Mouse (Mus musculus) stomach, embryonic 16.5 days (tissue): ENCODE measurements around the gene Mapk8ip2. TPM values are rescaled to one million over a fixed set of nuclear protein-coding genes. Genes with fewer than 3 reads are reported as not detected.

Experiments used
- ATAC-seq: fragments of 200-750 bp; cut with Nextera tagmentation; 2 replicates; pipeline ENCODE4 v1.8.0; 2017; ENCODE audit warnings: moderate number of reproducible peaks, moderate TSS enrichment; ENCODE audit not compliant: insufficient read depth, low FRiP score
- H3K27ac ChIP-seq: fragments of 300-500 bp; sonication (generic); 2 replicates; pipeline ENCODE4 v1.5.1; 2014; ENCODE audit warnings: low read length
- H3K27me3 ChIP-seq: fragments of 300-500 bp; sonication (generic); 2 replicates; pipeline ENCODE4 v1.6.1; 2014; ENCODE audit warnings: low read length, control low read depth, mixed read lengths; ENCODE audit not compliant: control insufficient read depth, insufficient read depth
- H3K36me3 ChIP-seq: fragments of 300-500 bp; sonication (generic); 2 replicates; pipeline ENCODE4 v1.6.1; 2014; ENCODE audit warnings: low read length; ENCODE audit not compliant: control insufficient read depth, insufficient read depth
- H3K4me1 ChIP-seq: fragments of 300-500 bp; sonication (generic); 2 replicates; pipeline ENCODE4 v1.6.1; 2014; ENCODE audit warnings: low read length, control low read depth, mixed read lengths; ENCODE audit not compliant: control insufficient read depth, insufficient read depth
- H3K4me2 ChIP-seq: fragments of 300-500 bp; sonication (generic); 2 replicates; pipeline ENCODE4 v1.6.1; 2014; ENCODE audit warnings: low read depth, low read length, mixed read lengths
- H3K4me3 ChIP-seq: fragments of 300-500 bp; sonication (generic); replicated peaks from 2 replicates; pipeline ENCODE4 v1.5.1; 2014; ENCODE audit warnings: mild to moderate bottlenecking, low read length
- H3K9ac ChIP-seq: fragments of 300-500 bp; sonication (generic); 2 replicates; pipeline ENCODE4 v1.6.1; 2014; ENCODE audit warnings: low read length
- H3K9me3 ChIP-seq: fragments of 300-500 bp; sonication (generic); replicated peaks from 2 replicates; pipeline ENCODE4 v1.6.1; 2016; ENCODE audit warnings: low read length, control low read depth; ENCODE audit not compliant: control insufficient read depth
- WGBS: fragments of 180-500 bp; shearing (Covaris S2); extraction: QIAGEN DNeasy Blood & Tissue Kit; methylation state at CpG from one replicate; pipeline ENCODE4 v1.1.7; 2014; 5-methylcytosine and 5-hydroxymethylcytosine counted together
- polyA plus RNA-seq: library from polyadenylated mRNA; unstranded; fragments of >200 nt; fragmentation: Nextera tagmentation; extraction: Ambion mirVana; gene quantifications from 2 replicates; pipeline ENCODE4 v1.2.1, GENCODE M21; 2015

Mapk8ip2 gene
- 3.7 and 3.9 TPM in 2 replicates for polyA plus RNA-seq

DNA sequence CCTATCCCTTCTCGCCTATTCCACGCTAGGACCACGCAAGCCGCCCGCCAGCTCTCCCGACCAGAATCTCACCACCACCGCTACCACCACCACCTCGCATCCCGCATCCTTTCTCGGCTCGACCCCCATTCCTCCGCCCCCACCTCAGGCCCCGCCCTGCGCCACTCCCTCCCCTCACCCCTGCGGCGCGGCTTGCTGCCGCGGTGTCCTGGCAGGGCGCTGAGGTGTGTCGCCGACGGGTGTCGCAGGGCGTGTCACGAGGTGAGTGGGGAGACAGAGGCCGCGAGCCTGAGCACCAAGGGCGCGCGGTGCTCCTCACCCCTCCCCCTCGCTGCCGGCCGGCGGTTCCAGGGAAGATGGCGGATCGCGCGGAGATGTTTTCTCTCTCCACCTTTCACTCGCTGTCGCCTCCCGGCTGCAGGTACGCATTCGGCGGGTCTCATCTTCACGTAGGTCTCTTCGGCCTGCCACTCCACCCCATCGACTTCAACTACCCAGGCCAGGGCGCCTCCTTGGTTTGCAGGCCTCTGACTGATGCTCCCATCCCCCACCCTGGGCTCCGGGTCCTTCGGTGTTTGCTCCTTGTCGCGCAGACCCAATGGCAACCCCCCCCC is at the start of gene Mapk8ip2:
Mapk8ip2 (plus strand) TSS at position 49 of the 614 bp plus-strand sequence.
- H3K4me2 ChIP-seq = peak within 1 kb of the TSS; percentile 79
- ATAC-seq = 0 out of 2 replicates have a peak, but pooled peaks have one; percentile 15
- H3K27ac ChIP-seq = no peak within 1 kb of the TSS
- H3K9me3 ChIP-seq = no peaks in the 10 kb centered on the region
- H3K27me3 ChIP-seq = peaks cover 11% of the 10 kb centered on the region
- no peaks in the 10 kb centered on the region; the same call in 1 of the 2 replicates for H3K4me1 ChIP-seq
- no peaks in the 10 kb centered on the region for H3K36me3 ChIP-seq
- 2% methylated on average over 51 of the region's 53 CpGs for WGBS
- H3K9ac ChIP-seq = peak within 1 kb of the TSS; percentile 43
- peak within 1 kb of the TSS; percentile 45 for H3K4me3 ChIP-seq

DNA sequence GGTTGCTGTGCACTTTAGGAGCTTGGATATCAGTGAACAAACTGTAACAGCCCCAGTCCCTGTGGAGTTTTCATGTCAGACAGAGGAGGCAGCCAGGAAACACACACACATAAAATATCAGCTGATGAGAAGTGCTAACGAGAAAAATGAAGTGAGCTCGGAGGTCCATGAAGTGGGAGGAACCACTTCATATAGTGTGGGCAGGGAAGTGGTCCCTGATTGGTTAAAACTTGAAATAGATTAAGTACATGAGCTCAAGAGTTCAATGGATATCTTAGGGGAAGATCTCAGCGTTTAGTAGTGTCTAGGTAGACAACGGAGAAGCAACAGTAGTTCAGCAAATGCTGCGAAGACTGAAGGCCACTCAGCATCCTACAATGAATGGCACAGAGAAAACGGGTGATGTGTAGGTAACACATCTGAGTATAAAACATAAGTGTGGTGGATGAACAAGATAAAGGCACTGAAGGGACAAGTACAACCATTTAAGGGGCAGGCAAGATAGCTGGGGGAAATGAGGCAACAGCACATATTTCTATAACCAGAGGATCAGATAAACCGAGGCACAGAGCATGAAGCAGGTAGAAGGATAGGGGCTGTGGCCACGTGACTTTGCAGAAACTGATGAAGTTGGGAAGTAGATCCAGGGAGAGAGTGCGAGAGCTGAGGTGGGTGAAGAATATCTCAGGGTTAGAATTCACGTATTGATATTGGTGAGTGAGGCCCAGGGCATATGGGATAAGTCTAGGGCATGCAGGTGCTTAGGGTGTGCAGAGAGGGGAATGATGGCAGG is 48.7 kb upstream of the Mapk8ip2 start:
- 79% methylated on average over 10 of the region's 10 CpGs for WGBS

DNA sequence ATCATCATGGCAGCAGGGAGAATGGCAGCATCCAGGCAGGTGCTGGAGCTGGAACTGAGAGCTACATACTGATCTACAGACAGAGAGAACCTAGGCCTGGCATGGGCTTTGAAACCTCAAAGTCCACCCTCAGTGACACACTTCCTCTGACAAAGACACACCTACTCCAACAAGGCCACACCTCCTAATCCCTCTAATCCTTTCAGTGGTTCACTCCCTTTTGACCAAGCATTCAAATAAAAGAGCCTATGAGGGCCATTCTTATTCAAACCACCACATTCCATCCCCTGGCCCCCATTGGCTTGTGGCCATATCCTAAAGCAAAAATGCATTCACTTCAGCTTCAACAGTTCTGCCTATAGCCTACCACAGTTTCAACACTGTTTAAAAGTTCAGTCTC is 47.0 kb upstream of the Mapk8ip2 start:
- peaks cover 4% of the 10 kb centered on the region for H3K9me3 ChIP-seq
- H3K4me2 ChIP-seq = no peak overlapping the region
- no peak for ATAC-seq
- no peak overlapping the region for H3K27ac ChIP-seq
- no peaks in the 10 kb centered on the region for H3K36me3 ChIP-seq
- H3K4me1 ChIP-seq = no peaks in the 10 kb centered on the region
- no peaks in the 10 kb centered on the region for H3K27me3 ChIP-seq
- H3K9ac ChIP-seq = no peak overlapping the region
- H3K4me3 ChIP-seq = no peak overlapping the region

More for the DNA sequence above, 48.7 kb upstream of the Mapk8ip2 start:
- Histone ChIP-seq H3K4me1 (no peaks in the 10 kb centered on the region), H3K4me2 (no peak overlapping the region), H3K27ac (no peak overlapping the region), H3K9ac (no peak overlapping the region), H3K27me3 (no peaks in the 10 kb centered on the region), H3K36me3 (no peaks in the 10 kb centered on the region), H3K4me3 (no peak overlapping the region), H3K9me3 (peaks cover 4% of the 10 kb centered on the region)
- no peak for ATAC-seq

DNA sequence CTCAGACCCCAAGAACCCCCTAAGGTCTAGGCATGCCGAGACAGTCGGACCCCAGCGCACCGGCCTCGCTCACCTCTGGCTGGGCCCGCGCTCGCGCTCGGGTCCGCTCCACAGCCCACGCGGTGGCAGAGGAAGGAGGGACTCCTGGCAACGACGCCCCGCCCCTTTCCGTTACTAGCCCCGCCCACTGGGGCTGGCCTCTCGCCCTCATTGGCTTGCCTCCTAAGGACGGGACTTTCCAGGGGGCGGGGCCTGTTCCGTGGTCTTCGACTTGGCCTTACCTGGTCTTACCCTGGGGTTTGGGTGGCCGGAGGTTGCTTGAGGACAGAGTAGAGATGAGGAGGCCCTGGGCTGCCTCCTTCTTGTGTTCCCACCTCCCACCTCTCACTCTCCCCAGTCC is 43.6 kb upstream of the Mapk8ip2 start, which contains the start of gene Syce3:
Syce3 (minus strand) TSS at position 386 of the 400 bp plus-strand sequence.
- Histone ChIP-seq H3K27me3 (no peaks in the 10 kb centered on the region), H3K4me1 (no peaks in the 10 kb centered on the region), H3K27ac (no peak within 1 kb of the TSS), H3K4me3 (no peak within 1 kb of the TSS), H3K9me3 (peaks cover 4% of the 10 kb centered on the region), H3K4me2 (no peak within 1 kb of the TSS), H3K9ac (no peak within 1 kb of the TSS), H3K36me3 (no peaks in the 10 kb centered on the region)
- no peak for ATAC-seq
- 79% methylated on average over 23 of the region's 24 CpGs for WGBS

DNA sequence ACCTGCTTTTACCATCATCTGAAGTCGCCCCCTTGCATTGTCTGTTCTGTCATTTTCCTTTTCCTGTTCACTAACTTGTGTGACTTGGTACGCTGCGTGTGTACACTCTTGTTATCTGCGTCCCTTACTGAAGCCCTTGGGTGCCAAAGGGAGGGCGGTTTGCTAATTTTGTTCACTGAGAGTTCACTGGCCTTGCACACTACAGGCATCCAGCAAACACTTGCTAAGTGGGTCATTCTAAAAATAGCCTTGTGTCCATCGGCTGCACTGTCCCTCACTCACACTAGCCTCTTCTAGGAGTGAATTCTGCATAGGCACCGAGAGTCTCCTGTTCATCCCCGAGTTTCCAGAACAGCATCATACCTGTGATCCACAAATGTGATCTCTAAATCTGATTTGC is 38.4 kb upstream of the Mapk8ip2 start:
- no peak overlapping the region for H3K4me2 ChIP-seq
- ATAC-seq = no peak
- H3K4me1 ChIP-seq = no peaks in the 10 kb centered on the region
- no peak overlapping the region for H3K4me3 ChIP-seq
- WGBS = 84% methylated on average over 8 of the region's 8 CpGs
- H3K9me3 ChIP-seq = no peaks in the 10 kb centered on the region
- no peaks in the 10 kb centered on the region for H3K36me3 ChIP-seq
- no peak overlapping the region for H3K9ac ChIP-seq
- H3K27me3 ChIP-seq = no peaks in the 10 kb centered on the region
- H3K27ac ChIP-seq = no peak overlapping the region

GRCm38 (mm10) chr15:89421938-89422337 is 31.8 kb upstream of the Mapk8ip2 start:
- H3K9ac ChIP-seq = no peak overlapping the region
- no peak for ATAC-seq
- H3K27ac ChIP-seq = no peak overlapping the region
- 0 out of 2 replicates have a peak, but pooled peaks cover 5% of the 10 kb centered on the region for H3K36me3 ChIP-seq
- 95% methylated on average over 9 of the region's 9 CpGs for WGBS
- no peak overlapping the region for H3K4me2 ChIP-seq
- H3K4me1 ChIP-seq = no peaks in the 10 kb centered on the region
- no peak overlapping the region for H3K4me3 ChIP-seq
- no peaks in the 10 kb centered on the region for H3K9me3 ChIP-seq
- no peaks in the 10 kb centered on the region for H3K27me3 ChIP-seq

DNA sequence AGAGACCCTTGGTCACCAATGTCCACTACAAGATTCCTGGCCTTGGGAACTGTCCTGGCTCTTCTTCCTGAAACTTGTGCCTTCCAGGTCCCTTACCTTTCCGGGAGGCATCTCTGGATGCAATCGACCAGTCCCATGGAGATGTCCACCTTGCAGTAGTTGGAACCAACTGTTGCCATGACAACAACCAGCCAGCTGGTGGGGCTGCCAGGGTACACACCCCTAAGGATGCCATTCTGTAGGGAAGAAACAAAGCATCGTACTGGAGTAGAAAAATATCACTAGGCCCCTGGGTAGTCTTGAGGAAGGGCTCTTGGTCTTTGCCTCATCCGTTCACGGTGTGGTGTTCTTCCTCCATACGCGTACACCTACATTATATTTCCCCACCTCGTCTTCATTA is 29.1 kb upstream of the Mapk8ip2 start:
- H3K9ac ChIP-seq = no peak overlapping the region
- H3K9me3 ChIP-seq = no peaks in the 10 kb centered on the region
- no peak for ATAC-seq
- H3K4me2 ChIP-seq = no peak overlapping the region
- no peak overlapping the region for H3K4me3 ChIP-seq
- H3K36me3 ChIP-seq = 0 out of 2 replicates have a peak, but pooled peaks cover 5% of the 10 kb centered on the region
- H3K4me1 ChIP-seq = peaks cover 7% of the 10 kb centered on the region; the same call in 1 of the 2 replicates
- 85% methylated on average over 8 of the region's 8 CpGs for WGBS
- no peak overlapping the region for H3K27ac ChIP-seq
- no peaks in the 10 kb centered on the region for H3K27me3 ChIP-seq

DNA sequence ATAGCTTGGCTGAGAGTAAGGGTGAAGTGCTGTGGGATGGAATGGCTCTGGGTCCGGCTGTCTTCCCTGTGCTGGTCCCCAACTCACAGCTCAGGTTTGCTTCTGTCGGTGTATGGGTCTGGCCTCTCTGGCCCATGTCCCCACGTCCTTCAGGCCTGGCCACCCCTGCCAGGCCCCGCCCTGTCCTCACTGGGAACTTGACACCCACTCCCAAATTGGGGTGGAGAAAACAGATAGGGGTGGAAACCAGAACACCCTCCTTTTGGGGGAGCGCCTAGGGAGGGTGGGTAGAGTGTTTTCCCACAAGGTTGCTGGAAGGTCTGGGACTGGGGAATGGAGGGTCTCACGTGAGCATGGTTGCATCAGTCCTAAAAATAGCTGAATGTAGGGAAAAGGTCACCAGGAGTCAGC is 28.0 kb upstream of the Mapk8ip2 start, which contains the start of gene Cpt1b:
Cpt1b (minus strand) TSS at position 153 of the 411 bp plus-strand sequence.
- Histone ChIP-seq H3K36me3 (0 out of 2 replicates have a peak, but pooled peaks cover 5% of the 10 kb centered on the region), H3K4me2 (no peak within 1 kb of the TSS), H3K9me3 (no peaks in the 10 kb centered on the region), H3K4me1 (peaks cover 7% of the 10 kb centered on the region; the same call in 1 of the 2 replicates), H3K4me3 (no peak within 1 kb of the TSS), H3K27ac (no peak within 1 kb of the TSS), H3K9ac (no peak within 1 kb of the TSS), H3K27me3 (no peaks in the 10 kb centered on the region)
- WGBS = 44% methylated on average over 6 of the region's 6 CpGs
- no peak for ATAC-seq

DNA sequence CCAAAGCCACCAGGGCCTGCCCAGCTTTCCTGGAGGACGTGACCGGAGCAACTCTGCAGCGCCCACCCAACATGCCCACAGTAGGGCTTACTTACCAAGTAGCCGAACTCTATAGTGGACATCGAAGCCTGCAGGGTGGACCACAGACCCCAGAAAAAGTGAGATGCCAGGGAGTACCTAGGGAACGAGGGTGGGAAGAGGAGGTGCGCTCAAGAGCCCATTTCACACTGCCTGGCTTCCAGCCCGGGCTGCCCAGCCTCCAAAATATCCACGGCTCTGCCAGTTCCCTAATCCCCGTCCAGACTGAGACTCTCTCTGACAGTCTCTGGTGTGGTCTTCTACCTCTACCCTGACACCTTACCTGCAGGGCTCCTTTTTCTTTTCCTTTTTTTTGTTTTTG is 27.0 kb upstream of the Mapk8ip2 start:
- Histone ChIP-seq H3K4me3 (no peak overlapping the region), H3K27ac (no peak overlapping the region), H3K9me3 (no peaks in the 10 kb centered on the region), H3K4me1 (peaks cover 7% of the 10 kb centered on the region; the same call in 1 of the 2 replicates), H3K9ac (no peak overlapping the region), H3K36me3 (0 out of 2 replicates have a peak, but pooled peaks cover 5% of the 10 kb centered on the region), H3K4me2 (no peak overlapping the region), H3K27me3 (no peaks in the 10 kb centered on the region)
- ATAC-seq = no peak
- 94% methylated on average over 10 of the region's 10 CpGs for WGBS
